Mouse (Mus musculus) urinary bladder, postnatal 14 days (tissue): ENCODE results near the gene Med10.
A peak's percentile ranks its signal among the peaks of the same experiment; 100 is the strongest.

ENCODE experiments used
- DNase-seq: peaks from one replicate; pipeline ENCODE4 v3.0.0; 2021; ENCODE audit warnings: low spot score

Gene Med10

GRCm38 (mm10) chr13:69830606-69831005 is 28.4 kb downstream of the Med10 start:
- no peak for DNase-seq

GRCm38 (mm10) chr13:69832578-69832977 is 30.4 kb downstream of the Med10 start:
- no peak for DNase-seq

GRCm38 (mm10) chr13:69833416-69833815 is 31.2 kb downstream of the Med10 start:
- no peak for DNase-seq

GRCm38 (mm10) chr13:69845592-69845991 is 43.4 kb downstream of the Med10 start:
- DNase-seq, result no peak

DNA sequence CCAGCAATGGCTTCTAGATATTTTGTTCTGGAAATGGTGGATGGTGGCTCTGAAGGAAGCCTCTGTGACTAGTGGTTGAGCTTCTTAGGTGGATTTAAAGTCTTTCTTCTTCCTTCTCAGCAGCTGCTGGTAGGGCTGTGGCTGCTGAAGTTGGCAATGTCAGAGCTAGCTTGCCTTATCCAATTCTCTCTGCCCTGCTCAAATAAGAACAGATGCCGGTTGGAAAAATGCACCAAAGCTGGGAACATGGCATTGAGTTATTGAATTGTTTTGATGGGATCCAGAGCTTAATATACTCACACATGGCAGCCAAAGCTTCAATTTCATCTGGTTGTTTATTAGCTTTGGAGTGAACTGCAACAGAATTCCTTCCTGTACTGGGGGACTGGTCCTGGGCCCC is 47.4 kb downstream of the Med10 start:
- no peak for DNase-seq

DNA sequence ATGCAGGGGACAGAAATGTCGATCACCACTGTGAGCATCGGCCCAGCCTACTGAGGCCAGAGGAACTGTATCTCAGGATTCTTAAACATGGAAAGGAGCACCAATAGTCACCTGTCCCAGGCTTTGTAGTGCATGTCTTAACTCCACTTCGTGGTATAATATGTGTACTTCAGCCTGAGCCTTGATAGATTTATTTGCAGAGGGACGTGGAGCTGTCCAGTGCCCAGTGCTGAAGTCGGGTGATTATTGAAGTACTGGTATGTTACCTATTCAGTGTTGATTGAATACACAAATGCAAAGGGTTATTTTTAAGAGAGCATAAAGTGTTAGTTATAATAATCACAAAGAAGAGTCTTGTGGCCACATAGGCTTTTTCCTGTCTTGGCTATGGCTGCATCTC is 50.1 kb downstream of the Med10 start:
- peak; percentile 5 for DNase-seq

GRCm38 (mm10) chr13:69853425-69854043 is 51.3 kb downstream of the Med10 start:
- no peak for DNase-seq

GRCm38 (mm10) chr13:69855941-69856340 is 53.7 kb downstream of the Med10 start:
- no peak for DNase-seq

GRCm38 (mm10) chr13:69862276-69862675 is 60.1 kb downstream of the Med10 start:
- no peak for DNase-seq

DNA sequence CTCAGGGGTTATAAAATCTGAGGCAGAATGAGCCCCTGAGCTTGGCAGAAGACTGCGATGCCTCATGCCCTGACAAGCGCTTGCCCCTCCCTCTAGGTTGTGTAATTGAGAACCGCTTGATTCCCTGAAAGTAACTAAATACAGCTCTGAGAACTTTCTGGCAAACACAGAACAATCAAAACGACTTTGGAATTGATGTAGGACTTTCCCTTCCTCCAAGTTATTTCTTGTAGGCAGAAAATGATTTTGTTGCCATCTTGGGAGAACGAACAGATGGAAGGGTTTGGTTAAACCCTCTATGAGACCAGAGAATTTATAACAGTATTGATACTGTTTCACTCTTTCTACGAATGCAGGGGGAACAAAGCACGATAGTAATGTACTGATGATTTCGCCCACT is 62.7 kb downstream of the Med10 start:
- DNase-seq, result no peak
